ENCODE assay signal across 16 mouse cellular contexts in genomic region chr16:26777132-26777531, GRCm38 (mm10).
A peak's percentile ranks its signal among the peaks of the same experiment; 100 is the strongest.
DNase-seq lines count a peak whose midpoint lies in the region; ATAC-seq and TF ChIP-seq lines count a peak whose summit lies in the region.
"Had no signal": no experiment of that assay in that cellular context is flagged by ENCODE, and none has a peak within 500 bp of the region (broad histone marks: within the 10 kb centered on the region; RNA-seq: fewer than 3 reads in every experiment).

No protein-coding gene starts in this region.

- no peak overlapping the region for H3K4me3 ChIP-seq in heart, postnatal 0 days (ENCODE audit: low read depth, low read length)
- no peak overlapping the region for H3K4me3 ChIP-seq in lung, postnatal 0 days (ENCODE audit: low read depth, low read length)
- no peak overlapping the region for H3K4me3 ChIP-seq in stomach, postnatal 0 days (ENCODE audit: low read depth, low read length)
- H3K4me3 ChIP-seq: embryonic facial prominence, embryonic 13.5 days; stomach, embryonic 15.5 days had no signal

- no peaks in the 10 kb centered on the region for H3K27me3 ChIP-seq in heart, postnatal 0 days (ENCODE audit: control insufficient read depth, insufficient read depth, low read length)
- no peaks in the 10 kb centered on the region for H3K27me3 ChIP-seq in lung, postnatal 0 days (replicated peaks; ENCODE audit: insufficient read depth, low read length)
- H3K27me3 ChIP-seq in stomach, postnatal 0 days (ENCODE audit: control insufficient read depth, insufficient read depth, low read length) = no peaks in the 10 kb centered on the region
- H3K27me3 ChIP-seq: embryonic facial prominence, embryonic 13.5 days; stomach, embryonic 15.5 days had no signal

- no peak for TF ChIP-seq EP300 in heart, postnatal 0 days (IDR thresholded peaks at IDR 0.05; ENCODE audit: low read depth)
- no peak for TF ChIP-seq EP300 in lung, postnatal 0 days (IDR thresholded peaks at IDR 0.05)
- no peak for TF ChIP-seq EP300 in stomach, postnatal 0 days (optimal IDR thresholded peaks at IDR 0.05)

- H3K9ac ChIP-seq in heart, postnatal 0 days (replicated peaks; ENCODE audit: low read depth, low read length) = no peak overlapping the region
- H3K9ac ChIP-seq in lung, postnatal 0 days (replicated peaks; ENCODE audit: low read depth) = no peak overlapping the region
- no peak overlapping the region for H3K9ac ChIP-seq in stomach, postnatal 0 days (ENCODE audit: low read length)
- H3K9ac ChIP-seq: embryonic facial prominence, embryonic 13.5 days; stomach, embryonic 15.5 days had no signal

- no peaks in the 10 kb centered on the region for H3K36me3 ChIP-seq in heart, postnatal 0 days (replicated peaks; ENCODE audit: control insufficient read depth, insufficient read depth, low read length)
- H3K36me3 ChIP-seq in lung, postnatal 0 days (ENCODE audit: insufficient read depth, low read length) = no peaks in the 10 kb centered on the region
- H3K36me3 ChIP-seq in stomach, postnatal 0 days (ENCODE audit: control insufficient read depth, insufficient read depth, low read length) = no peaks in the 10 kb centered on the region
- H3K36me3 ChIP-seq: embryonic facial prominence, embryonic 13.5 days; stomach, embryonic 15.5 days had no signal

- WGBS in heart, postnatal 0 days = 14% methylated on average over 1 of the region's 1 CpGs
- WGBS in lung, postnatal 0 days = 8% methylated on average over 1 of the region's 1 CpGs
- 7% methylated on average over 1 of the region's 1 CpGs for WGBS in stomach, postnatal 0 days

- peak; percentile 3; the same call in 1 of the 2 replicates for TF ChIP-seq CTCF in heart, postnatal 0 days (IDR thresholded peaks at IDR 0.05; ENCODE audit: low read depth)
- TF ChIP-seq CTCF in lung, postnatal 0 days (IDR thresholded peaks at IDR 0.05) = peak; percentile 40; the same call in 1 of the 2 replicates
- peak; percentile 57 for TF ChIP-seq CTCF in stomach, postnatal 0 days (IDR thresholded peaks at IDR 0.05; ENCODE audit: low read depth)

- no peaks in the 10 kb centered on the region for H3K4me1 ChIP-seq in heart, postnatal 0 days (ENCODE audit: control insufficient read depth, insufficient read depth)
- no peaks in the 10 kb centered on the region for H3K4me1 ChIP-seq in lung, postnatal 0 days (ENCODE audit: insufficient read depth, low read depth, low read length)
- no peaks in the 10 kb centered on the region for H3K4me1 ChIP-seq in stomach, postnatal 0 days (replicated peaks; ENCODE audit: control insufficient read depth, insufficient read depth)
- H3K4me1 ChIP-seq: embryonic facial prominence, embryonic 13.5 days; stomach, embryonic 15.5 days had no signal

- H3K27ac ChIP-seq in heart, postnatal 0 days (ENCODE audit: low read depth) = no peak overlapping the region
- no peak overlapping the region for H3K27ac ChIP-seq in lung, postnatal 0 days (ENCODE audit: low read length)
- no peak overlapping the region for H3K27ac ChIP-seq in stomach, postnatal 0 days (replicated peaks)
- H3K27ac ChIP-seq: embryonic facial prominence, embryonic 13.5 days; stomach, embryonic 15.5 days had no signal

- intact Hi-C loops in heart, postnatal 36 days (cut with DNase I) = no loop called here

- H3K9me3 ChIP-seq in heart, postnatal 0 days (replicated peaks; ENCODE audit: control insufficient read depth, low read length) = no peaks in the 10 kb centered on the region
- no peaks in the 10 kb centered on the region for H3K9me3 ChIP-seq in lung, postnatal 0 days (ENCODE audit: low read length)
- H3K9me3 ChIP-seq in stomach, postnatal 0 days (ENCODE audit: control insufficient read depth, low read length) = no peaks in the 10 kb centered on the region
- H3K9me3 ChIP-seq: embryonic facial prominence, embryonic 13.5 days; stomach, embryonic 15.5 days had no signal

- no peak for DNase-seq in heart, postnatal 0 days (ENCODE audit: low spot score)
- DNase-seq in heart, postnatal 36 days = no peak
- DNase-seq in lung, postnatal 0 days (ENCODE audit: low spot score) = peak; percentile 36
- DNase-seq in lung, postnatal 10 days = no peak
- peak; percentile 50 for DNase-seq in NIH3T3 (ENCODE audit: low read depth)
- DNase-seq in stomach, postnatal 0 days (ENCODE audit: low spot score) = no peak
- DNase-seq in adrenal gland, postnatal 4 days (ENCODE audit: low spot score in 2 of 2) = no peak
- DNase-seq: cerebellum, adult 9-10 months; gastrocnemius, postnatal 25 days; layer of hippocampus, postnatal 36 days; lung, postnatal 4 days; right cerebral cortex, postnatal 4 days had no signal

- no peak for ATAC-seq in heart, postnatal 0 days (ENCODE audit: insufficient read depth, low read depth)
- no peak for ATAC-seq in lung, postnatal 0 days
- ATAC-seq in stomach, postnatal 0 days (ENCODE audit: low FRiP score, low TSS enrichment) = no peak
- ATAC-seq: activated CD4-positive, CD25-positive, alpha-beta regulatory T cell, adult 4 months had no signal

- H3K4me2 ChIP-seq in heart, postnatal 0 days (ENCODE audit: low read depth, low read length) = no peak overlapping the region
- H3K4me2 ChIP-seq in lung, postnatal 0 days (replicated peaks; ENCODE audit: low read depth, low read length) = no peak overlapping the region
- no peak overlapping the region for H3K4me2 ChIP-seq in stomach, postnatal 0 days (replicated peaks; ENCODE audit: low read depth)
- H3K4me2 ChIP-seq: embryonic facial prominence, embryonic 13.5 days; liver, embryonic 11.5 days; stomach, embryonic 15.5 days had no signal

Comparison
In these comparisons a context has a peak if more than half of its experiments do, and no peak if none do; other contexts are left out.
1. DNase-seq: peak in lung, postnatal 0 days (single experiment) and NIH3T3 (single experiment); none in heart, postnatal 0 days (single experiment), heart, postnatal 36 days (0 of 2), lung, postnatal 10 days (single experiment), stomach, postnatal 0 days (single experiment) and adrenal gland, postnatal 4 days (0 of 2).
2. CTCF ChIP-seq: peak in every context shown above with its lines; median percentile 57 in stomach, postnatal 0 days; 40 in lung, postnatal 0 days; 3 in heart, postnatal 0 days.